Mouse (Mus musculus): ENCODE measurements around the gene Caskin1. TPM values are rescaled to one million over a fixed set of nuclear protein-coding genes. Genes with fewer than 3 reads are reported as not detected.

Gene Caskin1
- 44.9 and 52.2 TPM in 2 replicates for polyA plus RNA-seq (2014; fragmentation: Nextera tagmentation; extraction: Ambion mirVana)

GRCm38 (mm10) chr17:24488186-24488661 is at the start of gene Caskin1:
Gene Caskin1 (plus strand): TSS chr17:24488601.
- H3K27me3 ChIP-seq (ENCODE audit: control insufficient read depth, insufficient read depth, low read length): no peaks in the 10 kb centered on the region
- peak; percentile 64 for ATAC-seq (ENCODE audit: low read depth)
- H3K9ac ChIP-seq (replicated peaks; ENCODE audit: low read depth, low read length): peak within 1 kb of the TSS; percentile 84
- peak within 1 kb of the TSS; percentile 70 for H3K4me3 ChIP-seq (ENCODE audit: low read depth, low read length)
- H3K9me3 ChIP-seq (ENCODE audit: control insufficient read depth, low read length): no peaks in the 10 kb centered on the region
- peak within 1 kb of the TSS; percentile 96 for H3K27ac ChIP-seq (ENCODE audit: low read depth, low read length)
- under 1% methylated on average over 42 of the region's 45 CpGs for WGBS
- peak within 1 kb of the TSS; percentile 69 for H3K4me2 ChIP-seq (ENCODE audit: low read depth, low read length)
- peaks cover 28% of the 10 kb centered on the region for H3K4me1 ChIP-seq (ENCODE audit: control insufficient read depth, insufficient read depth, low read length)
- H3K36me3 ChIP-seq (ENCODE audit: control insufficient read depth, insufficient read depth, low read length): no peaks in the 10 kb centered on the region

GRCm38 (mm10) chr17:24440377-24440776 is 48.0 kb upstream of the Caskin1 start:
- peaks cover 45% of the 10 kb centered on the region for H3K36me3 ChIP-seq (ENCODE audit: control insufficient read depth, insufficient read depth, low read length)
- no peak overlapping the region for H3K9ac ChIP-seq (replicated peaks; ENCODE audit: low read depth, low read length)
- H3K9me3 ChIP-seq (ENCODE audit: control insufficient read depth, low read length): no peaks in the 10 kb centered on the region
- 96% methylated on average over 8 of the region's 8 CpGs for WGBS
- H3K27me3 ChIP-seq (ENCODE audit: control insufficient read depth, insufficient read depth, low read length): no peaks in the 10 kb centered on the region
- H3K4me1 ChIP-seq (ENCODE audit: control insufficient read depth, insufficient read depth, low read length): no peaks in the 10 kb centered on the region
- no peak overlapping the region for H3K27ac ChIP-seq (ENCODE audit: low read depth, low read length)
- H3K4me3 ChIP-seq (ENCODE audit: low read depth, low read length): no peak overlapping the region
- ATAC-seq (ENCODE audit: low read depth): no peak
- H3K4me2 ChIP-seq (ENCODE audit: low read depth, low read length): no peak overlapping the region

GRCm38 (mm10) chr17:24441148-24441547 is 47.3 kb upstream of the Caskin1 start:
- Histone ChIP-seq H3K4me2 (ENCODE audit: low read depth, low read length) (no peak overlapping the region), H3K27ac (ENCODE audit: low read depth, low read length) (no peak overlapping the region), H3K27me3 (ENCODE audit: control insufficient read depth, insufficient read depth, low read length) (no peaks in the 10 kb centered on the region), H3K9ac (replicated peaks; ENCODE audit: low read depth, low read length) (no peak overlapping the region), H3K4me3 (ENCODE audit: low read depth, low read length) (no peak overlapping the region), H3K9me3 (ENCODE audit: control insufficient read depth, low read length) (no peaks in the 10 kb centered on the region), H3K36me3 (ENCODE audit: control insufficient read depth, insufficient read depth, low read length) (peaks cover 52% of the 10 kb centered on the region), H3K4me1 (ENCODE audit: control insufficient read depth, insufficient read depth, low read length) (no peaks in the 10 kb centered on the region)
- WGBS: 52% methylated on average over 2 of the region's 2 CpGs
- no peak for ATAC-seq (ENCODE audit: low read depth)

- Histone ChIP-seq H3K36me3 (ENCODE audit: control insufficient read depth, insufficient read depth, low read length) (peaks cover 62% of the 10 kb centered on the region), H3K27me3 (ENCODE audit: control insufficient read depth, insufficient read depth, low read length) (no peaks in the 10 kb centered on the region), H3K27ac (ENCODE audit: low read depth, low read length) (no peak overlapping the region), H3K4me2 (ENCODE audit: low read depth, low read length) (no peak overlapping the region), H3K9ac (replicated peaks; ENCODE audit: low read depth, low read length) (no peak overlapping the region), H3K9me3 (ENCODE audit: control insufficient read depth, low read length) (no peaks in the 10 kb centered on the region), H3K4me1 (ENCODE audit: control insufficient read depth, insufficient read depth, low read length) (no peaks in the 10 kb centered on the region), H3K4me3 (ENCODE audit: low read depth, low read length) (no peak overlapping the region)
- WGBS: 92% methylated on average over 14 of the region's 14 CpGs
- ATAC-seq (ENCODE audit: low read depth): no peak
Observed at GRCm38 (mm10) chr17:24442107-24442506, 46.3 kb upstream of the Caskin1 start.

GRCm38 (mm10) chr17:24442632-24443155 is 45.7 kb upstream of the Caskin1 start, which contains the start of gene Dnase1l2:
Gene Dnase1l2 (minus strand): TSS chr17:24443105.
- no peak for ATAC-seq (ENCODE audit: low read depth)
- Histone ChIP-seq H3K4me2 (ENCODE audit: low read depth, low read length) (no peak within 1 kb of the TSS), H3K9ac (replicated peaks; ENCODE audit: low read depth, low read length) (no peak within 1 kb of the TSS), H3K36me3 (ENCODE audit: control insufficient read depth, insufficient read depth, low read length) (peaks cover 67% of the 10 kb centered on the region), H3K27me3 (ENCODE audit: control insufficient read depth, insufficient read depth, low read length) (no peaks in the 10 kb centered on the region), H3K4me3 (ENCODE audit: low read depth, low read length) (no peak within 1 kb of the TSS), H3K9me3 (ENCODE audit: control insufficient read depth, low read length) (no peaks in the 10 kb centered on the region), H3K4me1 (ENCODE audit: control insufficient read depth, insufficient read depth, low read length) (no peaks in the 10 kb centered on the region), H3K27ac (ENCODE audit: low read depth, low read length) (no peak within 1 kb of the TSS)
- WGBS: 79% methylated on average over 7 of the region's 7 CpGs

- Histone ChIP-seq H3K27me3 (ENCODE audit: control insufficient read depth, insufficient read depth, low read length) (no peaks in the 10 kb centered on the region), H3K4me2 (ENCODE audit: low read depth, low read length) (no peak overlapping the region), H3K4me3 (ENCODE audit: low read depth, low read length) (no peak overlapping the region), H3K4me1 (ENCODE audit: control insufficient read depth, insufficient read depth, low read length) (no peaks in the 10 kb centered on the region), H3K9me3 (ENCODE audit: control insufficient read depth, low read length) (no peaks in the 10 kb centered on the region), H3K9ac (replicated peaks; ENCODE audit: low read depth, low read length) (no peak overlapping the region), H3K36me3 (ENCODE audit: control insufficient read depth, insufficient read depth, low read length) (peaks cover 71% of the 10 kb centered on the region), H3K27ac (ENCODE audit: low read depth, low read length) (no peak overlapping the region)
- ATAC-seq (ENCODE audit: low read depth): no peak
- 95% methylated on average over 4 of the region's 4 CpGs for WGBS
Observed at GRCm38 (mm10) chr17:24443409-24443808, 45.0 kb upstream of the Caskin1 start.

GRCm38 (mm10) chr17:24446590-24446989 is 41.8 kb upstream of the Caskin1 start:
- WGBS: 95% methylated on average over 8 of the region's 8 CpGs
- H3K9me3 ChIP-seq (ENCODE audit: control insufficient read depth, low read length): no peaks in the 10 kb centered on the region
- no peak overlapping the region for H3K4me3 ChIP-seq (ENCODE audit: low read depth, low read length)
- no peak overlapping the region for H3K27ac ChIP-seq (ENCODE audit: low read depth, low read length)
- H3K4me1 ChIP-seq (ENCODE audit: control insufficient read depth, insufficient read depth, low read length): no peaks in the 10 kb centered on the region
- no peak overlapping the region for H3K4me2 ChIP-seq (ENCODE audit: low read depth, low read length)
- no peak overlapping the region for H3K9ac ChIP-seq (replicated peaks; ENCODE audit: low read depth, low read length)
- ATAC-seq (ENCODE audit: low read depth): no peak
- peaks cover 75% of the 10 kb centered on the region for H3K36me3 ChIP-seq (ENCODE audit: control insufficient read depth, insufficient read depth, low read length)
- no peaks in the 10 kb centered on the region for H3K27me3 ChIP-seq (ENCODE audit: control insufficient read depth, insufficient read depth, low read length)

GRCm38 (mm10) chr17:24449507-24449906 is 38.9 kb upstream of the Caskin1 start:
- Histone ChIP-seq H3K27ac (ENCODE audit: low read depth, low read length) (no peak overlapping the region), H3K4me1 (ENCODE audit: control insufficient read depth, insufficient read depth, low read length) (peaks cover 11% of the 10 kb centered on the region), H3K4me3 (ENCODE audit: low read depth, low read length) (no peak overlapping the region), H3K36me3 (ENCODE audit: control insufficient read depth, insufficient read depth, low read length) (peaks cover 58% of the 10 kb centered on the region), H3K27me3 (ENCODE audit: control insufficient read depth, insufficient read depth, low read length) (no peaks in the 10 kb centered on the region), H3K9ac (replicated peaks; ENCODE audit: low read depth, low read length) (no peak overlapping the region), H3K4me2 (ENCODE audit: low read depth, low read length) (no peak overlapping the region), H3K9me3 (ENCODE audit: control insufficient read depth, low read length) (no peaks in the 10 kb centered on the region)
- ATAC-seq (ENCODE audit: low read depth): no peak
- WGBS: 95% methylated on average over 6 of the region's 6 CpGs

- ATAC-seq (ENCODE audit: low read depth): no peak
- Histone ChIP-seq H3K4me1 (ENCODE audit: control insufficient read depth, insufficient read depth, low read length) (peaks cover 11% of the 10 kb centered on the region), H3K4me3 (ENCODE audit: low read depth, low read length) (no peak overlapping the region), H3K27me3 (ENCODE audit: control insufficient read depth, insufficient read depth, low read length) (no peaks in the 10 kb centered on the region), H3K9ac (replicated peaks; ENCODE audit: low read depth, low read length) (no peak overlapping the region), H3K36me3 (ENCODE audit: control insufficient read depth, insufficient read depth, low read length) (peaks cover 43% of the 10 kb centered on the region), H3K4me2 (ENCODE audit: low read depth, low read length) (no peak overlapping the region), H3K27ac (ENCODE audit: low read depth, low read length) (no peak overlapping the region), H3K9me3 (ENCODE audit: control insufficient read depth, low read length) (no peaks in the 10 kb centered on the region)
- WGBS: 94% methylated on average over 6 of the region's 6 CpGs
Observed at GRCm38 (mm10) chr17:24451220-24451619, 37.2 kb upstream of the Caskin1 start.

All from neural tube, embryonic 14.5 days (tissue).